Mouse (Mus musculus) forebrain, embryonic 13.5 days (tissue): ENCODE results near the gene Fndc8. TPM values are rescaled to one million over a fixed set of nuclear protein-coding genes. Genes with fewer than 3 reads are reported as not detected.
"Not testable (repeated sequence)": the region's sequence is repeated elsewhere in the genome, so short reads cannot be mapped to it uniquely, and the experiment has no call there.

Experiments
- ATAC-seq: fragments of 200-750 bp; cut with Nextera tagmentation; 2 replicates; pipeline ENCODE4 v1.8.0; 2017
- H3K27ac ChIP-seq: fragments of 300-500 bp; sonication (generic); 2 replicates; pipeline ENCODE4 v1.5.1; 2015; ENCODE audit warnings: inconsistent platforms, mild to moderate bottlenecking, moderate library complexity
- H3K27me3 ChIP-seq: fragments of 300-500 bp; sonication (generic); 2 replicates; pipeline ENCODE4 v1.6.1; 2015; ENCODE audit warnings: mild to moderate bottlenecking, inconsistent platforms
- H3K36me3 ChIP-seq: fragments of 300-500 bp; sonication (generic); 2 replicates; pipeline ENCODE4 v1.6.1; 2015; ENCODE audit warnings: mild to moderate bottlenecking, inconsistent platforms; ENCODE audit not compliant: poor library complexity, severe bottlenecking
- H3K4me1 ChIP-seq: fragments of 300-500 bp; sonication (generic); 2 replicates; pipeline ENCODE4 v1.6.1; 2015; ENCODE audit warnings: inconsistent platforms
- H3K4me2 ChIP-seq: fragments of 300-500 bp; sonication (generic); 2 replicates; pipeline ENCODE4 v1.6.1; 2015; ENCODE audit warnings: inconsistent platforms, mild to moderate bottlenecking, moderate library complexity
- H3K4me3 ChIP-seq: fragments of 300-500 bp; sonication (generic); 2 replicates; pipeline ENCODE4 v1.5.1; 2015; ENCODE audit warnings: mild to moderate bottlenecking, inconsistent platforms
- H3K9ac ChIP-seq: fragments of 300-500 bp; sonication (generic); 2 replicates; pipeline ENCODE4 v1.6.1; 2015; ENCODE audit warnings: mild to moderate bottlenecking, inconsistent platforms
- H3K9me3 ChIP-seq: fragments of 300-500 bp; sonication (generic); replicated peaks from 2 replicates; pipeline ENCODE4 v1.6.1; 2016; ENCODE audit warnings: inconsistent platforms
- WGBS: fragments of 180-500 bp; shearing (Covaris S2); methylation state at CpG from one replicate; pipeline ENCODE4 v1.1.7; 2015; 5-methylcytosine and 5-hydroxymethylcytosine counted together
- polyA plus RNA-seq: library from polyadenylated mRNA; unstranded; fragments of >200 nt; fragmentation: Nextera tagmentation; extraction: Ambion mirVana; gene quantifications from 2 replicates; pipeline ENCODE4 v1.2.1, GENCODE M21; 2015

The Fndc8 gene
- polyA plus RNA-seq, 1 experiment from 2014 or later = 0.22 TPM

DNA sequence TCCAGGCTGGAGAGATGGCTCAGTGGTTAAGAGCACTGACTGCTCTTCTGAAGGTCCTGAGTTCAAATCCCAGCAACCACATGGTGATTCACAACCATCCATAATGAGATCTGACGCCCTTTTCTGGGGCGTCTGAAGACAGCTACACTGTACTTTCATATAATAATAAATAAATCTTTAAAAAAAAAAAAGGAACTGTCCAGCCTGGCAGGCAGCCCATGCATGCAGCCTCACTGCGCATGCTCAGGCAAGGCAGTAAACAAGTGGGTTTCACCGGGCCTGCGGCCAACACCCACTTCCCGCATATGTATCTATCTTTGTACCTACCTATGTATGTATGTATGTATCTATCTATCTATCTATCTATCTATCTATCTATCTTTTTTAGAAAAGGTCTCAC lies 32.0 kb downstream of the Fndc8 start:
- not testable (repeated sequence) for H3K4me2 ChIP-seq, H3K36me3 ChIP-seq, H3K4me1 ChIP-seq, H3K4me3 ChIP-seq, H3K9ac ChIP-seq, ATAC-seq, H3K9me3 ChIP-seq, H3K27ac ChIP-seq
- WGBS = 87% methylated on average over 6 of the region's 6 CpGs
- peaks cover 37% of the 10 kb centered on the region for H3K27me3 ChIP-seq

DNA sequence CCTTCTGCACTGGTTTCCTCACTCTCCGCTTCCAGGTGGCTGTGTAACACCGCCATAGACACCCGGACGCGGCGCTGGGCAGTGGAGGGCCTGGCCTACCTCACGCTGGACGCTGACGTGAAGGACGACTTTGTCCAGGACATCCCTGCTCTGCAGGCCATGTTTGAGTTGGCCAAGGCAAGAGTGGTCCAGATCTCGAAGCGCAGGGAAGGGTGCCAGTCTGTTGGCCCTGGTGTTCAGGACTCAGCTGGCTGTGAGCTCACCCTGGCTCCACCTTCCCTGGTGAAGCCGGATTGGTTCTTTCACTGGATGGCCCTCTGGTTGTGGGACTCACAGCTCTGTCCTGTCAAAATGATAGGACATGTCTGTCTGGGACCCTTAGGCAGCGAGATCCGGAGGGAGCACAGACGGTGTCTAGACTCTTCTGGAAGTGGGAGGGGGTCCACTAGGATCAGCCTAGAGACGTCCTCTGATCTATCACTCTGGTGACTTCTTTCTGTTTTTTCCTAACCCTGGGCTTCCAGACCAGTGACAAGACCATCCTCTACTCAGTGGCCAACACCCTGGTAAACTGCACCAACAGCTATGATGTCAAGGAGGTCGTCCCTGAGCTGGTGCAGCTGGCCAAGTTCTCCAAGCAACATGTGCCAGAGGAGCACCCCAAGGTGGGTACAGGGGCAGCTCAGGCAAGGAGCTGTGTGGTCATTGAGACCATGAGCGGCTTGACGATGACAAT lies 37.1 kb downstream of the Fndc8 start:
- Histone ChIP-seq H3K4me1 (peaks cover 14% of the 10 kb centered on the region), H3K27ac (no peak overlapping the region), H3K36me3 (no peaks in the 10 kb centered on the region), H3K27me3 (peaks cover 62% of the 10 kb centered on the region), H3K4me3 (no peak overlapping the region), H3K9ac (no peak overlapping the region), H3K9me3 (no peaks in the 10 kb centered on the region), H3K4me2 (no peak overlapping the region)
- 32% methylated on average over 20 of the region's 20 CpGs for WGBS
- ATAC-seq = no peak

DNA sequence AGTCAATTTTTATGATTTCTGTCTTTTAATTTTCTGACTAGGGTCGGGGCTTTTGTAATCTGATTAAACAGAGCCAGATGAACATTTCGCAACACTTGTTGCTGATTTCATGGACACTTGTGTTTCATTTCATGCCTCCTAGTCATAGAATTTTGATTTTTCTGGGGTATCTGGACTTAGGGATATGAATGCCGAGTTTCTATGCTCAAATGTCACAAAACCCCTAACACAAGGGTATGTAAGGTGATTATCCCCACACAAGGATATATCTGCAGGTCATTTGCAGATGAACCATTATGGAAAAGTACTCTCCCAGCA lies 37.7 kb downstream of the Fndc8 start:
- Histone ChIP-seq H3K4me2 (peak overlapping the region; percentile 95; the same call in 1 of the 2 replicates), H3K9ac (no peak overlapping the region), H3K9me3 (no peaks in the 10 kb centered on the region), H3K36me3 (no peaks in the 10 kb centered on the region), H3K4me3 (no peak overlapping the region), H3K27me3 (peaks cover 67% of the 10 kb centered on the region), H3K4me1 (peaks cover 14% of the 10 kb centered on the region), H3K27ac (no peak overlapping the region)
- WGBS = 55% methylated on average over 3 of the region's 3 CpGs
- ATAC-seq = no peak

DNA sequence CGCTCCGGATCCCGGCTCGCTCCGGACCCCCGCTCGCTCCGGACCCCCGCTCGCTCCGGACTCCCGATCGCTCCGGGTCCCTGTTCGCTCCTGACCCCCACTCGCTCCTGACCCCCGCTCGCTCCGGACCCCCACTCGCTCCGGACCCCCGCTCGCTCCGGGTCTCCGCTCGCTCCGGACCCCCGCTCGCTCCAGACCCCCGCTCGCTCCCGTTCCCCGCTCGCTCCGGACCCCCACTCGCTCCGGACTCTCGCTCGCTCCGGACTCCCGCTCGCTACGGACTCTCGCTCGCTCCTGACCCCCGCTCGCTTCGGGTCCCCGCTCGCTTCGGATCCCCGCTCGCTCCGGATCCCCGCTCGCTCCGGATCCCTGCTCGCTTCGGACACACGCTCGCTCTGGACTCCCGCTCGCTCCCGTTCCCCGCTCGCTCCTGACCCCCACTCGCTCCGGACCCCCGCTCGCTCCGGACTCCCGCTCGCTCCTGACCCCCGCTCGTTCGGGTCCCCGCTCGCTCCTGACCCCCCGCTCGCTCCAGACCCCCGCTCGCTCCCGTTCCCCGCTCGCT lies 38.5 kb downstream of the Fndc8 start:
- under 1% methylated on average over 76 of the region's 85 CpGs for WGBS
- Histone ChIP-seq H3K4me1 (peaks cover 14% of the 10 kb centered on the region), H3K9ac (0 out of 2 replicates have a peak overlapping the region, but pooled peaks have one; percentile 56), H3K27me3 (peaks cover 74% of the 10 kb centered on the region), H3K4me2 (peak overlapping the region; percentile 95), H3K4me3 (peak overlapping the region; percentile 51)
- not testable (repeated sequence) for ATAC-seq, H3K27ac ChIP-seq, H3K36me3 ChIP-seq, H3K9me3 ChIP-seq

DNA sequence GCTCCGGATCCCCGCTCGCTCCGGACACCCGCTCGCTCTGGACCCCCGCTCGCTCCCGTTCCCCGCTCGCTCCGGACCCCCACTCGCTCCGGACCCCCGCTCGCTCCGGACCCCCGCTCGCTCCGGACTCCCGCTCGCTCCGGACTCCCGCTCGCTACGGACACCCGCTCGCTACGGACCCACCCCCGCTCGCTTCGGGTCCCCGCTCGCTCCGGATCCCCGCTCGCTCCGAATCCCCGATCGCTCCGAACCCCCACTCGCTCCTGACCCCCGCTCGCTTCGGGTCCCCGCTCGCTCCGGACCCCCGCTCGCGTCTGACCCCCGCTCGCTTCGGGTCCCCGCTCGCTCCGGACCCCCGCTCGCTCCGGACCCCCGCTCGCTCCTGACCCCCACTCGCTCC lies 39.2 kb downstream of the Fndc8 start:
- 0% methylated on average over 47 of the region's 63 CpGs for WGBS
- H3K36me3 ChIP-seq, H3K27ac ChIP-seq, H3K9me3 ChIP-seq, ATAC-seq: not testable (repeated sequence)
- peak overlapping the region; percentile 51 for H3K4me3 ChIP-seq
- H3K9ac ChIP-seq = peak overlapping the region; percentile 56
- H3K4me1 ChIP-seq = peaks cover 14% of the 10 kb centered on the region
- H3K4me2 ChIP-seq = peak overlapping the region; percentile 95
- H3K27me3 ChIP-seq = peaks cover 74% of the 10 kb centered on the region

DNA sequence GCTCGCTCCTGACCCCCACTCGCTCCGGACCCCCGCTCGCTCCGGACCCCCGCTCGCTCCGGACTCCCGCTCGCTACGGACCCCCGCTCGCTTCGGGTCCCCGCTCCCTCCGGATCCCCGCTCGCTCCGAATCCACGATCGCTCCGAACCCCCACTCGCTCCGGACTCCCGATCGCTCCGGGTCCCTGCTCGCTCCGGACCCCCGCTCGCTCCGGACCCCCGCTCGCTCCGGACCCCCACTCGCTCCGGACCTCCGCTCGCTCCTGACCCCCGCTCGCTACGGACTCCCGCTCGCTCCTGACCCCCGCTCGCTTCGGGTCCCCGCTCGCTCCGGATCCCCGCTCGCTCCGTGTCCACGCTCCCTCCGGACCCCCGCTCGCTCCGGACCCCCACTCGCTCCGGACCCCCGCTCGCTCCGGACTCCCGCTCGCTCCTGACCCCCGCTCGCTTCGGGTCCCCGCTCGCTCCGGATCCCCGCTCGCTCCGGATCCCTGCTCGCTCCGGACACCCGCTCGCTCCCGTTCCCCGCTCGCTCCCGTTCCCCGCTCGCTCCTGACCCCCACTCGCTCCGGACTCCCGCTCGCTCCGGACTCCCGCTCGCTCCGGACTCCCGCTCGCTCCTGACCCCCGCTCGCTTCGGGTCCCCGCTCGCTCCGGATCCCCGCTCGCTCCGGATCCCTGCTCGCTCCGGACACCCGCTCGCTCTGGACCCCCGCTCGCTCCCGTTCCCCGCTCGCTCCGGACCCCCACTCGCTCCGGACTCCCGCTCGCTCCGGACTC lies 39.9 kb downstream of the Fndc8 start:
- not testable (repeated sequence) for ATAC-seq, H3K36me3 ChIP-seq, H3K27ac ChIP-seq, H3K9me3 ChIP-seq
- under 1% methylated on average over 109 of the region's 119 CpGs for WGBS
- Histone ChIP-seq H3K4me1 (peaks cover 14% of the 10 kb centered on the region), H3K27me3 (peaks cover 78% of the 10 kb centered on the region), H3K4me2 (peak overlapping the region; percentile 95), H3K4me3 (peak overlapping the region; percentile 51), H3K9ac (peak overlapping the region; percentile 56)

DNA sequence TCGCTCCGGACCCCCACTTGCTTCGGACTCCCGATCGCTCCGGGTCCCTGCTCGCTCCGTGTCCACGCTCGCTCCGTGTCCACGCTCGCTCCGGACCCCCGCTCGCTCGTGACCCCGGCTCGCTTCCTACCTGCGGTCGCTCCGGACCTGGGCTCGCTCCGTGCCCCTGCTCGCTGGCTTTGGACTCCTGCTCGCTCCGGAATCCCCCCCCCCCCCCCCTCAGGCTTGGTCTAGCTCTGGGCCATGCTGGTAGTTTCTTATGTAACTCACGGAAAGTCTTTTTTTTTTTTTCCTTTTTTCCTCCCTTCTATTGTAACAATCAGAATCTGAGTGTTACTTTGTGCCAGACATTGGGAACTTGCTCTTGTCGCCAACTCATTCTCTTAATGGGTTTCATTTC lies 41.3 kb downstream of the Fndc8 start:
- no peak overlapping the region for H3K27ac ChIP-seq
- peaks cover 14% of the 10 kb centered on the region for H3K4me1 ChIP-seq
- H3K4me3 ChIP-seq = peak overlapping the region; percentile 51
- no peaks in the 10 kb centered on the region for H3K36me3 ChIP-seq
- under 1% methylated on average over 29 of the region's 29 CpGs for WGBS
- peaks cover 79% of the 10 kb centered on the region for H3K27me3 ChIP-seq
- peak overlapping the region; percentile 95 for H3K4me2 ChIP-seq
- no peak for ATAC-seq
- peak overlapping the region; percentile 48 for H3K9ac ChIP-seq
- no peaks in the 10 kb centered on the region for H3K9me3 ChIP-seq

DNA sequence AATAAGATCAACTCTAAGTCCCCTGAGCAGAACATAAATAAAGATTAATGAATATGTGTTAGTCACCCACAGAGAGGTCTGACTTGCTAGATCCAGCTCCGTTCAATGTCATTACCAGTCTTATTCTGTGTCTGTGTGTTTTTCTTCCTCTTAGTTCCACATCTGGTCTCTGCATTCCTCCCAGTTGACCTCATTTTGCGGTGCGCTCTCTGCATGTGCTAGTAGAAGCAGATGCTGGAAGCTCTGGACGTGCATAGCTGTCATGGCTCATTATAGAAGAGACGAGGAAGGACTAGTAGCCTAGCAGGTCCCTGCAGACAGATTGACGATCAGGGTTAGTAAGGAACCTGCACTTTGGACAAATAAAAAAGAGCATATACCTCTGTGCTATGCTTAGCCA lies 51.4 kb downstream of the Fndc8 start:
- no peak overlapping the region for H3K27ac ChIP-seq
- no peak overlapping the region for H3K4me2 ChIP-seq
- H3K4me3 ChIP-seq = no peak overlapping the region
- H3K4me1 ChIP-seq = no peaks in the 10 kb centered on the region
- 0 out of 2 replicates have a peak, but pooled peaks cover 3% of the 10 kb centered on the region for H3K27me3 ChIP-seq
- 83% methylated on average over 6 of the region's 6 CpGs for WGBS
- H3K9me3 ChIP-seq = no peaks in the 10 kb centered on the region
- no peaks in the 10 kb centered on the region for H3K36me3 ChIP-seq
- no peak overlapping the region for H3K9ac ChIP-seq
- no peak for ATAC-seq

DNA sequence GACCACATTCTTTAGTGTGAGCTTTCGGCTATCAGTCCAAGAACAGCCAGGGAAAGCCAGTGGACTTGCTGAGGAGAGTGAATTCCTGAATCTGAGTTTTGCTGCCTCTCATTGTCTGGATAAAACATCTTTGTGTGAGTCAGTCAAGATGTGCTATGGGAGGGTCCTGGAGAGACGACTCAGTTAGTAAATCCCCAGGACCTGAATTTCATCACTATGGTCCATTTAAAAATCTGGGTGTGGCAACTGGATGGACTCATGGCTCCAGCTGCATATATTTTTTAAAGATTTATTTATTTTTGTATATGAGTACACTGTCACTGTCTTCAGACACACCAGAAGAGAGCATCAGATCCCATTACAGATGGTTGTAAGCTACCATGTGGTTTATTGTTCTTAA lies 53.7 kb downstream of the Fndc8 start:
- no peak for ATAC-seq
- no peaks in the 10 kb centered on the region for H3K4me1 ChIP-seq
- H3K9ac ChIP-seq = no peak overlapping the region
- no peak overlapping the region for H3K4me3 ChIP-seq
- H3K27me3 ChIP-seq = peaks cover 20% of the 10 kb centered on the region
- no peak overlapping the region for H3K4me2 ChIP-seq
- no peaks in the 10 kb centered on the region for H3K36me3 ChIP-seq
- H3K27ac ChIP-seq = no peak overlapping the region
- H3K9me3 ChIP-seq = no peaks in the 10 kb centered on the region
- 74% methylated on average over 2 of the region's 2 CpGs for WGBS

DNA sequence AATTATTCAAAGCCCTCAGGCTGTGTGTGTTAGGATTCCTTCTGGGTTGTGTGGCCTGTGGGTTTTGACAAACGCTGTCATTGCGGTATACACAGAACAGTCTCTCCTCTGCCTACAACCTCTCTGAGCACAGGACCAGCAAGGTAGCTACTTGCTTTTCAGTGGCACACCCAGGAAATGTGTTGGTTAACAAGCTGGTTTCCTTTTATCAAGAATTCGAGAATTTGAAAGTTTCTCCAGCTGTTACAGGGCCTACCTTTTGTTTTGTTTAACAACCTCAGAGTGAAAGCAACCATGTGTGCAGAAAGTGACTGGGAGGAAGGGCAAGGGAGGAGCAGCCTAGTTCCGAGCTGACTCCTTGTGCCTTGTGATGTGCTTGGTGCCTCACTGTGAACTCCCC lies 55.5 kb downstream of the Fndc8 start:
- peaks cover 38% of the 10 kb centered on the region for H3K27me3 ChIP-seq
- no peak for ATAC-seq
- WGBS = 43% methylated on average over 4 of the region's 4 CpGs

DNA sequence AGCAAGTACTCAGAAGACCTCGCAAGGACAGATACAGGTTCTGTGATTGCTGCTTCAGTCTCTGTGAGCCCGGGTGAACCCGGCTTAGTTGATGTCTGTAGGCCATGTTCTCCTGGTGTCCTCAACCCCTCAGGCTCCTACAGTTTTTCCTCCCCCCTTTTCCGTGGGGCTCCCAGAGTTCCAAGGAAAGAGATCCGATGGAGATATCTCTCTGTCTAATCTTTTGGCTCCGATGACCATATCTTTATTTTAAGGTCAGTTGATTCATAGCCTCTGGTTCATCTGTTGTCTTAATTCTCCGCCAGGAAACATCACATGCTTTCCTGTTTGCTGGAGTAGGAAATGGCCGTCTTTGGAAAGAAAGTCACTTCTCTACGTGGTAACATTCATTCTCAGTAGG lies 57.1 kb downstream of the Fndc8 start:
- H3K4me3 ChIP-seq = no peak overlapping the region
- no peaks in the 10 kb centered on the region for H3K36me3 ChIP-seq
- no peaks in the 10 kb centered on the region for H3K9me3 ChIP-seq
- no peak overlapping the region for H3K27ac ChIP-seq
- no peak overlapping the region for H3K9ac ChIP-seq
- no peaks in the 10 kb centered on the region for H3K4me1 ChIP-seq
- ATAC-seq = no peak
- WGBS = 91% methylated on average over 9 of the region's 9 CpGs
- no peak overlapping the region for H3K4me2 ChIP-seq
- peaks cover 52% of the 10 kb centered on the region for H3K27me3 ChIP-seq

More for the DNA sequence above, 55.5 kb downstream of the Fndc8 start:
- no peaks in the 10 kb centered on the region for H3K4me1 ChIP-seq
- H3K9ac ChIP-seq = no peak overlapping the region
- no peak overlapping the region for H3K27ac ChIP-seq
- H3K4me3 ChIP-seq = no peak overlapping the region
- H3K4me2 ChIP-seq = no peak overlapping the region
- no peaks in the 10 kb centered on the region for H3K36me3 ChIP-seq
- H3K9me3 ChIP-seq = no peaks in the 10 kb centered on the region
